Mouse (Mus musculus): ENCODE results near the gene Pcyt2. TPM values are rescaled to one million over a fixed set of nuclear protein-coding genes. Genes with fewer than 3 reads are reported as not detected.
A peak's percentile ranks its signal among the peaks of the same experiment; 100 is the strongest.

Pcyt2 gene
- total and polyA plus RNA-seq, 3 experiments: 86.7 to 87.3 TPM; not detected in 1

- Histone ChIP-seq H3K4me3 (ENCODE audit: control insufficient read depth in 1 of 2, insufficient read depth in 1 of 2, low read depth in 2 of 2, low read length in 2 of 2) (peak overlapping the region; percentile 79 to 88), H3K9me3 (replicated peaks; ENCODE audit: insufficient read depth, low read length) (no peaks in the 10 kb centered on the region), H3K4me1 (ENCODE audit: control insufficient read depth in 1 of 2, insufficient read depth in 2 of 2, low read length in 2 of 2) (peaks cover 5 to 16% of the 10 kb centered on the region in 2 experiments), H3K36me3 (ENCODE audit: control insufficient read depth in 1 of 2, insufficient read depth in 2 of 2, low read length in 2 of 2) (peaks cover 5 to 28% of the 10 kb centered on the region in 2 experiments), H3K27me3 (ENCODE audit: control insufficient read depth in 1 of 2, insufficient read depth in 2 of 2, low read length in 2 of 2) (no peaks in the 10 kb centered on the region), H3K9ac (ENCODE audit: control insufficient read depth, low read depth, low read length, poor library complexity, severe bottlenecking) (peak overlapping the region; percentile 92), H3K79me2 (ENCODE audit: control insufficient read depth, insufficient read depth, low read length, poor library complexity) (peaks cover 38% of the 10 kb centered on the region), H3K27ac (ENCODE audit: control insufficient read depth, low read depth, low read length) (peak overlapping the region; percentile 84)
- DNase-seq (ENCODE audit: low read depth, low spot score): no peak
- TF ChIP-seq EP300 (IDR thresholded peaks at IDR 0.05; ENCODE audit: low read depth in 1 of 2, low read length in 2 of 2) (no peak; a peak in 1 of 4 replicates), MAX (IDR thresholded peaks at IDR 0.05; ENCODE audit: low read length) (no peak; the same call in 1 of the 2 replicates), SMC3 (IDR thresholded peaks at IDR 0.05; ENCODE audit: low read depth, low read length) (no peak; the same call in 1 of the 2 replicates), BHLHE40 (IDR thresholded peaks at IDR 0.05; ENCODE audit: borderline replicate concordance, low read depth, low read length) (no peak), HCFC1 (IDR thresholded peaks at IDR 0.05; ENCODE audit: low read depth, low read length) (no peak; the same call in 1 of the 2 replicates), TBP (IDR thresholded peaks at IDR 0.05; ENCODE audit: low read depth, low read length) (no peak; the same call in 1 of the 2 replicates), E2F4 (IDR thresholded peaks at IDR 0.05; ENCODE audit: borderline replicate concordance, low read depth, low read length) (no peak), RCOR1 (IDR thresholded peaks at IDR 0.05; ENCODE audit: low read depth, low read length) (no peak), USF2 (IDR thresholded peaks at IDR 0.05; ENCODE audit: borderline replicate concordance in 1 of 2, insufficient read depth in 1 of 2, low read depth in 1 of 2, low read length in 2 of 2) (no peak), GABPA (IDR thresholded peaks at IDR 0.05; ENCODE audit: low read depth, low read length) (no peak), CHD2 (IDR thresholded peaks at IDR 0.05; ENCODE audit: low read length) (no peak), KAT2A (conservative IDR thresholded peaks at IDR 0.05; ENCODE audit: low read depth, low read length) (no peak; the same call in 1 of the 2 replicates), MYC (IDR thresholded peaks at IDR 0.05; ENCODE audit: low read depth, low read length) (no peak; the same call in 1 of the 2 replicates), SIN3A (IDR thresholded peaks at IDR 0.05; ENCODE audit: low read length) (peak; percentile 43), ZMIZ1 (IDR thresholded peaks at IDR 0.05; ENCODE audit: low read depth, low read length) (no peak; the same call in 1 of the 2 replicates), CHD1 (IDR thresholded peaks at IDR 0.05; ENCODE audit: low read depth, low read length) (peak; percentile 91; the same call in 1 of the 2 replicates), TCF12 (IDR thresholded peaks at IDR 0.05; ENCODE audit: low read depth, low read length) (no peak), GATA1 (IDR thresholded peaks at IDR 0.05; ENCODE audit: low read depth, low read length) (no peak), NELFE (IDR thresholded peaks at IDR 0.05; ENCODE audit: low read depth, low read length) (no peak), ELF1 (IDR thresholded peaks at IDR 0.05; ENCODE audit: low read depth, low read length) (no peak), ETS1 (IDR thresholded peaks at IDR 0.05; ENCODE audit: low read depth, low read length) (0 out of 2 replicates have a peak, but pooled peaks have one; percentile 14), RAD21 (IDR thresholded peaks at IDR 0.05; ENCODE audit: low read depth, low read length) (no peak), MXI1 (IDR thresholded peaks at IDR 0.05; ENCODE audit: low read depth, low read length) (peak; percentile 48), POLR2AphosphoS5 (IDR thresholded peaks at IDR 0.05; ENCODE audit: borderline replicate concordance, low read depth, low read length) (no peak), NRF1 (IDR thresholded peaks at IDR 0.05; ENCODE audit: insufficient read depth, low read depth, low read length, poor library complexity, severe bottlenecking) (no peak), MAZ (IDR thresholded peaks at IDR 0.05; ENCODE audit: low read depth, low read length) (no peak; the same call in 1 of the 2 replicates), POLR2AphosphoS2 (IDR thresholded peaks at IDR 0.05; ENCODE audit: low read length) (no peak; the same call in 1 of the 2 replicates), JUND (IDR thresholded peaks at IDR 0.05; ENCODE audit: low read depth, low read length) (no peak), UBTF (IDR thresholded peaks at IDR 0.05; ENCODE audit: borderline replicate concordance, insufficient read depth, low read depth, low read length) (no peak), TAL1 (IDR thresholded peaks at IDR 0.05; ENCODE audit: low read length) (no peak), MAFK (IDR thresholded peaks at IDR 0.05; ENCODE audit: borderline replicate concordance, low read depth, low read length) (no peak), MEF2A (IDR thresholded peaks at IDR 0.05; ENCODE audit: extremely low read depth, insufficient replicate concordance, low read depth, low read length, poor library complexity, severe bottlenecking) (no peak), USF1 (IDR thresholded peaks at IDR 0.05; ENCODE audit: low read depth, low read length) (no peak), POLR2A (IDR thresholded peaks at IDR 0.05; ENCODE audit: control insufficient read depth in 1 of 2, insufficient read depth in 1 of 2, low read depth in 1 of 2, low read length in 2 of 2, poor library complexity in 1 of 2) (no peak), CTCF (IDR thresholded peaks at IDR 0.05 in 2 of 3, conservative IDR thresholded peaks at IDR 0.05 in 1 of 3; ENCODE audit: control insufficient read depth in 1 of 3, insufficient read depth in 1 of 3, low read depth in 2 of 3, low read length in 3 of 3, poor library complexity in 1 of 3, severe bottlenecking in 1 of 3) (no peak), ZKSCAN1 (IDR thresholded peaks at IDR 0.05; ENCODE audit: low read depth, low read length) (no peak)
Measured at GRCm38 (mm10) chr11:120573585-120574277, 44.0 kb downstream of the Pcyt2 start.

Measured in MEL (cell line).